Mouse (Mus musculus): ENCODE measurements around the gene Supt3. TPM values are rescaled to one million over a fixed set of nuclear protein-coding genes. Genes with fewer than 3 reads are reported as not detected.

Supt3 gene
- 10 to 100 TPM; 11.0 to 12.0 TPM for total RNA-seq (2021)

- intact Hi-C loops (cut with DNase I): loop anchor here (2.0 kb wide), 1 partner anchor 42 kb away; no protein-coding TSS in a partner anchor
- DNase-seq (ENCODE audit: low spot score): peak; percentile 90
These were observed at the start of gene Supt3 for GRCm38 (mm10) chr17:44776738-44777270. TSS of gene Supt3 (plus strand) at chr17:44777152.

GRCm38 (mm10) chr17:44727675-44728074 lies 49.3 kb upstream of the Supt3 start:
- intact Hi-C loops (cut with DNase I): no loop called here
- no peak for DNase-seq (ENCODE audit: low spot score)

GRCm38 (mm10) chr17:44728464-44728863 lies 48.5 kb upstream of the Supt3 start:
- intact Hi-C loops (cut with DNase I): no loop called here
- DNase-seq (ENCODE audit: low spot score): no peak

- intact Hi-C loops (cut with DNase I): loop anchor here (2.0 to 10.0 kb wide), 2 partner anchors 43 to 469 kb away; partner anchors contain the start of gene Supt3
- no peak for DNase-seq (ENCODE audit: low spot score)
These were observed 43.2 kb upstream of the Supt3 start for GRCm38 (mm10) chr17:44733544-44734310.

GRCm38 (mm10) chr17:44734501-44735222 lies 42.3 kb upstream of the Supt3 start:
- DNase-seq (ENCODE audit: low spot score): peak; percentile 18
- intact Hi-C loops (cut with DNase I): loop anchor here (2.0 to 10.0 kb wide), 2 partner anchors 42 to 470 kb away; partner anchors contain the start of gene Supt3

GRCm38 (mm10) chr17:44735223-44735990 lies 41.5 kb upstream of the Supt3 start:
- DNase-seq (ENCODE audit: low spot score): no peak
- intact Hi-C loops (cut with DNase I): loop anchor here (2.0 to 10.0 kb wide), 2 partner anchors 41 to 471 kb away; partner anchors contain the start of gene Supt3

GRCm38 (mm10) chr17:44735991-44736561 lies 40.9 kb upstream of the Supt3 start:
- intact Hi-C loops (cut with DNase I): loop anchor here (2.0 to 10.0 kb wide), 2 partner anchors 41 to 471 kb away; partner anchors contain the start of gene Supt3
- peak; percentile 31 for DNase-seq (ENCODE audit: low spot score)

GRCm38 (mm10) chr17:44737275-44738120 lies 39.5 kb upstream of the Supt3 start:
- DNase-seq (ENCODE audit: low spot score): no peak
- intact Hi-C loops (cut with DNase I): loop anchor here (10.0 kb wide), 1 partner anchor 473 kb away; no protein-coding TSS in a partner anchor

- no peak for DNase-seq (ENCODE audit: low spot score)
- intact Hi-C loops (cut with DNase I): loop anchor here (10.0 kb wide), 1 partner anchor 473 kb away; no protein-coding TSS in a partner anchor
These were observed 38.8 kb upstream of the Supt3 start for GRCm38 (mm10) chr17:44738121-44738637.

- intact Hi-C loops (cut with DNase I): loop anchor here (5.0 kb wide), 1 partner anchor 285 kb away; no protein-coding TSS in a partner anchor
- no peak for DNase-seq (ENCODE audit: low spot score)
These were observed 34.7 kb upstream of the Supt3 start for GRCm38 (mm10) chr17:44742246-44742645.

- no peak for DNase-seq (ENCODE audit: low spot score)
- intact Hi-C loops (cut with DNase I): loop anchor here (5.0 kb wide), 1 partner anchor 286 kb away; no protein-coding TSS in a partner anchor
These were observed 33.2 kb upstream of the Supt3 start for GRCm38 (mm10) chr17:44743780-44744179.

GRCm38 (mm10) chr17:44745378-44745777 lies 31.6 kb upstream of the Supt3 start:
- DNase-seq (ENCODE audit: low spot score): no peak
- intact Hi-C loops (cut with DNase I): no loop called here

GRCm38 (mm10) chr17:44766318-44766717 lies 10.6 kb upstream of the Supt3 start:
- DNase-seq (ENCODE audit: low spot score): no peak
- intact Hi-C loops (cut with DNase I): no loop called here

- DNase-seq (ENCODE audit: low spot score): no peak
- intact Hi-C loops (cut with DNase I): no loop called here
These were observed 10.0 kb upstream of the Supt3 start for GRCm38 (mm10) chr17:44766975-44767374.

- DNase-seq (ENCODE audit: low spot score): no peak
These were observed 9.6 kb upstream of the Supt3 start for GRCm38 (mm10) chr17:44767375-44767774.

GRCm38 (mm10) chr17:44768522-44768921 lies 8.4 kb upstream of the Supt3 start:
- no peak for DNase-seq (ENCODE audit: low spot score)
- intact Hi-C loops (cut with DNase I): no loop called here

More at GRCm38 (mm10) chr17:44767375-44767774, 9.6 kb upstream of the Supt3 start:
- intact Hi-C loops (cut with DNase I): no loop called here

GRCm38 (mm10) chr17:44770871-44771270 lies 6.1 kb upstream of the Supt3 start:
- DNase-seq (ENCODE audit: low spot score): no peak
- intact Hi-C loops (cut with DNase I): no loop called here

GRCm38 (mm10) chr17:44772576-44772975 lies 4.4 kb upstream of the Supt3 start:
- no peak for DNase-seq (ENCODE audit: low spot score)
- intact Hi-C loops (cut with DNase I): no loop called here
